Mouse (Mus musculus) natural killer cell, adult 2 months (primary cell): ENCODE results near the gene Plscr4.

ENCODE experiments used
- DNase-seq, 2 experiments: peaks; one replicate each; pipeline ENCODE4 v3.0.0; 2022; ENCODE audit warnings: low spot score in 2 of 2

The Plscr4 gene

GRCm38 (mm10) chr9:92504889-92505288 is 47.7 kb downstream of the Plscr4 start:
- DNase-seq = no peak

GRCm38 (mm10) chr9:92511696-92512095 is 54.5 kb downstream of the Plscr4 start:
- no peak for DNase-seq

GRCm38 (mm10) chr9:92517036-92517435 is 59.9 kb downstream of the Plscr4 start:
- no peak for DNase-seq

GRCm38 (mm10) chr9:92520751-92521150 is 63.6 kb downstream of the Plscr4 start:
- no peak for DNase-seq

GRCm38 (mm10) chr9:92524506-92524905 is 67.3 kb downstream of the Plscr4 start:
- no peak for DNase-seq

GRCm38 (mm10) chr9:92530055-92530454 is 72.9 kb downstream of the Plscr4 start:
- DNase-seq = no peak

GRCm38 (mm10) chr9:92537735-92538134 is 80.6 kb downstream of the Plscr4 start:
- DNase-seq = no peak

- no peak for DNase-seq
Observed at GRCm38 (mm10) chr9:92538216-92538615, 81.0 kb downstream of the Plscr4 start.
